Mouse (Mus musculus) bone marrow, adult 2 months (tissue): ENCODE data around the gene Dusp5.

Source experiments
- CTCF ChIP-seq: fragments of 200-500 bp; IDR thresholded peaks from 2 replicates; pipeline ENCODE4 v1.5.1; 2011; ENCODE audit warnings: low read length, control low read depth; ENCODE audit not compliant: control insufficient read depth, insufficient read depth
- POLR2A ChIP-seq: fragments of 200-500 bp; IDR thresholded peaks from 2 replicates; pipeline ENCODE4 v1.6.1; 2011; ENCODE audit warnings: low read depth, mild to moderate bottlenecking, control low read depth, low read length, borderline replicate concordance; ENCODE audit not compliant: control insufficient read depth

- TF ChIP-seq CTCF (no peak), POLR2A (no peak)
Observed at GRCm38 (mm10) chr19:53493866-53494265, 35.0 kb upstream of the Dusp5 start.
